Mouse (Mus musculus) Muller cell, postnatal 12 days (primary cell): ENCODE measurements at regions not wholly inside any gene's neighbourhood (a gene's known extent, or its start where the extent isn't known, plus 50 kb on each side); places are given as distances from the start of the nearest gene placed in this dataset.

Source experiments
- DNase-seq: peaks from one replicate; pipeline ENCODE4 v3.0.0-alpha.2; 2015; ENCODE audit errors: inconsistent ontology term

- no peak for DNase-seq
These were observed 1305.8 kb upstream of the Gm8797 start for GRCm38 (mm10) chr3:4444611-4445394.

GRCm38 (mm10) chr3:4468031-4468430, 1282.6 kb upstream of the Gm8797 start:
- DNase-seq: peak; percentile 61
